Mouse (Mus musculus) liver, postnatal 0 days (tissue): ENCODE data around the gene Wasl. TPM values are rescaled to one million over a fixed set of nuclear protein-coding genes. Genes with fewer than 3 reads are reported as not detected.

Experiments used
- ATAC-seq: fragments of 200-750 bp; cut with Nextera tagmentation; 2 replicates; pipeline ENCODE4 v1.8.0; 2017; ENCODE audit warnings: mild to moderate bottlenecking, moderate library complexity
- DNase-seq: peaks from one replicate; pipeline ENCODE4 v3.0.0-alpha.2; 2016
- H3K27ac ChIP-seq: fragments of 300-500 bp; sonication (generic); 2 replicates; pipeline ENCODE4 v1.5.1; 2014; ENCODE audit warnings: antibody characterized with exemption, moderate library complexity, mild to moderate bottlenecking, low read depth
- H3K27me3 ChIP-seq: fragments of 300-500 bp; sonication (generic); 2 replicates; pipeline ENCODE4 v1.6.1; 2014; ENCODE audit warnings: low read length, control low read depth, mixed read lengths; ENCODE audit not compliant: insufficient read depth
- H3K36me3 ChIP-seq: fragments of 300-500 bp; sonication (generic); replicated peaks from 2 replicates; pipeline ENCODE4 v1.6.1; 2014; ENCODE audit warnings: mild to moderate bottlenecking, control low read depth, low read length, moderate library complexity, mixed read lengths; ENCODE audit not compliant: insufficient read depth
- H3K4me1 ChIP-seq: fragments of 300-500 bp; sonication (generic); 2 replicates; pipeline ENCODE4 v1.6.1; 2014; ENCODE audit warnings: antibody characterized with exemption, mild to moderate bottlenecking, control low read depth; ENCODE audit not compliant: insufficient read depth
- H3K4me2 ChIP-seq: fragments of 300-500 bp; sonication (generic); 2 replicates; pipeline ENCODE4 v1.6.1; 2014; ENCODE audit warnings: low read depth, mild to moderate bottlenecking, low read length, moderate library complexity, mixed read lengths
- H3K4me3 ChIP-seq: fragments of 300-500 bp; sonication (generic); 2 replicates; pipeline ENCODE4 v1.5.1; 2014; ENCODE audit warnings: low read depth, low read length
- H3K9ac ChIP-seq: fragments of 300-500 bp; sonication (generic); replicated peaks from 2 replicates; pipeline ENCODE4 v1.6.1; 2014; ENCODE audit warnings: mild to moderate bottlenecking, moderate library complexity
- H3K9me3 ChIP-seq: fragments of 300-500 bp; sonication (generic); 2 replicates; pipeline ENCODE4 v1.6.1; 2016; ENCODE audit warnings: mild to moderate bottlenecking, control low read depth, low read length, mixed read lengths
- CTCF ChIP-seq: sonication (generic); IDR thresholded peaks from 2 replicates; pipeline ENCODE4 v1.5.1; 2016; ENCODE audit warnings: antibody characterized with exemption, low read depth
- EP300 ChIP-seq: IDR thresholded peaks from 2 replicates; pipeline ENCODE4 v1.6.1; 2016; ENCODE audit warnings: antibody characterized with exemption, low read depth, mild to moderate bottlenecking
- WGBS: fragments of 180-500 bp; shearing (Covaris S2); extraction: QIAGEN DNeasy Blood & Tissue Kit; methylation state at CpG from one replicate; pipeline ENCODE4 v1.1.7; 2014; ENCODE audit not compliant: insufficient replicate concordance; 5-methylcytosine and 5-hydroxymethylcytosine counted together
- polyA plus RNA-seq: library from polyadenylated mRNA; unstranded; fragments of >200 nt; fragmentation: Nextera tagmentation; extraction: Ambion mirVana; gene quantifications from 2 replicates; pipeline ENCODE4 v1.2.1, GENCODE M21; 2015

Wasl gene
- polyA plus RNA-seq, 1 experiment from 2014 or later: 44.2 TPM

- H3K36me3 ChIP-seq: peaks cover 43% of the 10 kb centered on the region
- no peaks in the 10 kb centered on the region for H3K27me3 ChIP-seq
- H3K4me1 ChIP-seq: no peaks in the 10 kb centered on the region
- no peak overlapping the region for H3K4me2 ChIP-seq
- H3K9ac ChIP-seq: no peak overlapping the region
- H3K9me3 ChIP-seq: no peaks in the 10 kb centered on the region
- TF ChIP-seq EP300 (no peak), CTCF (no peak)
- H3K4me3 ChIP-seq: no peak overlapping the region
- no peak overlapping the region for H3K27ac ChIP-seq
- ATAC-seq (no peak), DNase-seq (no peak)
- 82% methylated on average over 2 of the region's 2 CpGs for WGBS
Observed at GRCm38 (mm10) chr6:24620936-24621335, 43.9 kb downstream of the Wasl start.

GRCm38 (mm10) chr6:24619285-24620045, 45.3 kb downstream of the Wasl start:
- peaks cover 47% of the 10 kb centered on the region for H3K36me3 ChIP-seq
- no peaks in the 10 kb centered on the region for H3K9me3 ChIP-seq
- no peak for ATAC-seq
- H3K27ac ChIP-seq: no peak overlapping the region
- H3K4me2 ChIP-seq: no peak overlapping the region
- TF ChIP-seq EP300 (no peak), CTCF (no peak)
- H3K4me1 ChIP-seq: no peaks in the 10 kb centered on the region
- no peak overlapping the region for H3K9ac ChIP-seq
- WGBS: 68% methylated on average over 6 of the region's 6 CpGs
- no peaks in the 10 kb centered on the region for H3K27me3 ChIP-seq
- no peak for DNase-seq
- H3K4me3 ChIP-seq: no peak overlapping the region

DNA sequence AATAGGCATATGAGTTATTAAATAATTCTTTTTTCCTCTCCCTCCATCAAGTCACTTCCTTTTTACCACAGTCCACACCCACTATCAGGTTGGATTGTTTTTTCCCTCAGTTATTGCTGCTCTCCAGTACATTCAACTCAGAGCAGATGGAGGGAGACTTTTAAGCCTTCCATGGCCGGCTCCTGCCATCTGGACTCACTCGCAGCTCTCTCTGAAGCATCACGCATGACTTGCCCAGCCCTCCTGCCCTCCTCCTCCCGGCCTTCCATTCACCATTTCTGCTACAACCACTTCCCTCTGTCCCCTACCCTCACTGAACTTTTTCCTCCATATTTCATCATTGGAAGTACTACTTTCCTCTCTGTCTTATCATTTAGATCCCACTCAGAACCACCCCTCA, 48.1 kb downstream of the Wasl start:
- 91% methylated on average over 4 of the region's 4 CpGs for WGBS
- Histone ChIP-seq H3K4me1 (no peaks in the 10 kb centered on the region), H3K9ac (no peak overlapping the region), H3K27me3 (no peaks in the 10 kb centered on the region), H3K36me3 (peaks cover 54% of the 10 kb centered on the region), H3K4me3 (no peak overlapping the region), H3K4me2 (no peak overlapping the region), H3K9me3 (no peaks in the 10 kb centered on the region), H3K27ac (no peak overlapping the region)
- no peak for TF ChIP-seq EP300
- no peak for TF ChIP-seq CTCF
- DNase-seq (no peak), ATAC-seq (no peak)

GRCm38 (mm10) chr6:24613918-24614317, 50.9 kb downstream of the Wasl start:
- ATAC-seq: no peak
- TF ChIP-seq CTCF (no peak), EP300 (no peak)
- WGBS: 90% methylated on average over 4 of the region's 4 CpGs

GRCm38 (mm10) chr6:24613346-24613745, 51.5 kb downstream of the Wasl start:
- 93% methylated on average over 6 of the region's 6 CpGs for WGBS

More at GRCm38 (mm10) chr6:24613918-24614317, 50.9 kb downstream of the Wasl start:
- H3K36me3 ChIP-seq: peaks cover 44% of the 10 kb centered on the region
- no peak overlapping the region for H3K4me3 ChIP-seq
- H3K4me1 ChIP-seq: no peaks in the 10 kb centered on the region
- H3K9ac ChIP-seq: no peak overlapping the region
- H3K27me3 ChIP-seq: no peaks in the 10 kb centered on the region
- no peak overlapping the region for H3K27ac ChIP-seq
- DNase-seq: no peak
- no peak overlapping the region for H3K4me2 ChIP-seq
- no peaks in the 10 kb centered on the region for H3K9me3 ChIP-seq

GRCm38 (mm10) chr6:24612074-24612755, 52.6 kb downstream of the Wasl start:
- no peak for DNase-seq
- H3K27ac ChIP-seq: no peak overlapping the region
- H3K4me2 ChIP-seq: no peak overlapping the region
- no peaks in the 10 kb centered on the region for H3K4me1 ChIP-seq
- ATAC-seq: no peak
- no peak overlapping the region for H3K4me3 ChIP-seq
- peaks cover 33% of the 10 kb centered on the region for H3K36me3 ChIP-seq
- H3K27me3 ChIP-seq: no peaks in the 10 kb centered on the region
- TF ChIP-seq CTCF (no peak), EP300 (no peak)
- 82% methylated on average over 7 of the region's 7 CpGs for WGBS
- H3K9ac ChIP-seq: no peak overlapping the region
- H3K9me3 ChIP-seq: no peaks in the 10 kb centered on the region

More at GRCm38 (mm10) chr6:24613346-24613745, 51.5 kb downstream of the Wasl start:
- no peak for DNase-seq
- no peaks in the 10 kb centered on the region for H3K27me3 ChIP-seq
- no peak overlapping the region for H3K4me2 ChIP-seq
- no peaks in the 10 kb centered on the region for H3K9me3 ChIP-seq
- H3K27ac ChIP-seq: no peak overlapping the region
- TF ChIP-seq CTCF (no peak), EP300 (no peak)
- peaks cover 44% of the 10 kb centered on the region for H3K36me3 ChIP-seq
- no peaks in the 10 kb centered on the region for H3K4me1 ChIP-seq
- H3K9ac ChIP-seq: no peak overlapping the region
- ATAC-seq: no peak
- no peak overlapping the region for H3K4me3 ChIP-seq
